Mouse (Mus musculus): Measurements from ENCODE around the gene Defb21.

DNA sequence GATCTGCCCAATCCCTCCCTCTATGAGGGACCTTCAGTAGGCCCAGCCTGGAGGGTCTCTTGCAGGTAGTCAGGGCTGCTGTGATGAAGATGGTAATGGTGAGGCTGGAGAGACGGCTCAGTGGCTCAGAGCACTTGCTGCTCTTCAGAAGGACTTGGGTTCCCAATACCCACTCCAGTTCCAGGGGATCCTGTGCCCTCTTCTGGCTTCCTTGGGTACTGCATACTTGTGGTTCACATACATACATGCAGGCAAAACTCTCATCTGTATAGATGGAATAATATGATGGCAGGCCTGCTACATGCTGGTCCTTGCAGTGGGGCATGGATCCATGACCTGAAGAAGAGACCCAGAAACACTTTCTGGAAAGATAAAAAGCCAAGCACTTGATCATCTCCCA is 36.2 kb downstream of the Defb21 start:
- no peak for TF ChIP-seq ETS1 (IDR thresholded peaks at IDR 0.05; ENCODE audit: low read depth, low read length)
- TF ChIP-seq TCF12 (IDR thresholded peaks at IDR 0.05; ENCODE audit: low read depth, low read length) = no peak
- no peak for TF ChIP-seq MAZ (IDR thresholded peaks at IDR 0.05; ENCODE audit: low read depth, low read length)
- no peak for TF ChIP-seq USF2 (IDR thresholded peaks at IDR 0.05; ENCODE audit: borderline replicate concordance in 1 of 2, insufficient read depth in 1 of 2, low read depth in 1 of 2, low read length in 2 of 2)
- no peak for TF ChIP-seq CHD1 (IDR thresholded peaks at IDR 0.05; ENCODE audit: low read depth, low read length)
- TF ChIP-seq EP300 (IDR thresholded peaks at IDR 0.05; ENCODE audit: low read depth in 1 of 2, low read length in 2 of 2) = no peak
- TF ChIP-seq UBTF (IDR thresholded peaks at IDR 0.05; ENCODE audit: borderline replicate concordance, insufficient read depth, low read depth, low read length) = no peak
- no peak for TF ChIP-seq BHLHE40 (IDR thresholded peaks at IDR 0.05; ENCODE audit: borderline replicate concordance, low read depth, low read length)

All from MEL (cell line).